Mouse (Mus musculus) embryonic facial prominence, embryonic 10.5 days (tissue): ENCODE results near the gene Trir. TPM values are rescaled to one million over a fixed set of nuclear protein-coding genes. Genes with fewer than 3 reads are reported as not detected.

ENCODE experiments used
- DNase-seq: peaks from one replicate; pipeline ENCODE4 v3.0.0-alpha.2; 2017; ENCODE audit warnings: low spot score
- H3K27ac ChIP-seq: fragments of 300-500 bp; sonication (generic); replicated peaks from 2 replicates; pipeline ENCODE4 v1.5.1; 2016; ENCODE audit warnings: mild to moderate bottlenecking
- H3K27me3 ChIP-seq: fragments of 300-500 bp; sonication (generic); replicated peaks from 2 replicates; pipeline ENCODE4 v1.6.1; 2016; ENCODE audit warnings: low read depth, mild to moderate bottlenecking; ENCODE audit not compliant: poor library complexity, severe bottlenecking
- H3K36me3 ChIP-seq: fragments of 300-500 bp; sonication (generic); replicated peaks from 2 replicates; pipeline ENCODE4 v1.6.1; 2016; ENCODE audit warnings: mild to moderate bottlenecking, moderate library complexity
- H3K4me1 ChIP-seq: fragments of 300-500 bp; sonication (generic); 2 replicates; pipeline ENCODE4 v1.6.1; 2016
- H3K4me3 ChIP-seq: fragments of 300-500 bp; sonication (generic); 2 replicates; pipeline ENCODE4 v1.5.1; 2016; ENCODE audit warnings: mild to moderate bottlenecking, moderate library complexity
- H3K9me3 ChIP-seq: fragments of 300-500 bp; sonication (generic); 2 replicates; pipeline ENCODE4 v1.6.1; 2016; ENCODE audit warnings: mild to moderate bottlenecking
- WGBS: fragments of 180-500 bp; shearing (Covaris S2); methylation state at CpG from one replicate; pipeline ENCODE4 v1.1.7; 2016; 5-methylcytosine and 5-hydroxymethylcytosine counted together
- microRNA-seq: library from miRNA; unstranded; fragments of <30 nt; microRNA quantifications from one replicate; pipeline ENCODE4, GENCODE M21; 2017
- polyA plus RNA-seq: library from polyadenylated mRNA; unstranded; fragments of >200 nt; fragmentation: Nextera tagmentation; extraction: Ambion mirVana; gene quantifications from 2 replicates; pipeline ENCODE4 v1.2.1, GENCODE M21; 2016

The Trir gene
- polyA plus RNA-seq, 1 experiment from 2014 or later: 157 TPM

DNA sequence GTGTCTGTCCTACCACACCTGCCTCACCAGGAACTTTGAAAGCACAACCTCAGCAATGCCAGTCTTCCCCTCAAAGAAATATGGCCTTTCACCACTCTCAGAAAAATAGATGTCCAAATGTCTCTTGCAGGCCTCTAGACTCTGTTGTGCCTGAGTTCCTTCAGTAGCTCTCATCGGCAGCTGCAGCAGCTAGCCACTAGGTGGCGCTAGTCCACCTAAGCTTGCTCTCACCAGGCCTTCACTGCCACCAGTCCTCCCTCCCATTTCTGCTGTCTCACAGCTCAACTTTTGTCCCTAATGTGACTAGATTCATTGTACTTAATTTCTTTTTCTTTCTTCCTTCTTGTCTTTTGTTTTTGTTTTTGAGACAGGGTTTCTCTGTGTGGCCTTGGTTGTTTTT, 50.4 kb downstream of the Trir start:
- Histone ChIP-seq H3K9me3 (no peaks in the 10 kb centered on the region), H3K27ac (no peak overlapping the region), H3K36me3 (peaks cover 64% of the 10 kb centered on the region), H3K27me3 (no peaks in the 10 kb centered on the region), H3K4me3 (no peak overlapping the region; the same call in 1 of the 2 replicates), H3K4me1 (peaks cover 35% of the 10 kb centered on the region)
- DNase-seq: peak; percentile 83
- 0% methylated on average over 2 of the region's 2 CpGs for WGBS

Small RNA genes lying within 50 kb of the gene (microRNA-seq; reads per million reads assigned to microRNA genes)
- 2.7 reads per million for gene Mir7070

Other genes starting within 250 kb of the Trir start
- gene Nfix, start 226.5 kb upstream of the Trir start, polyA plus RNA-seq: 0.29 and 0.77 TPM in 2 replicates
- gene Dand5, start 204.0 kb upstream of the Trir start, polyA plus RNA-seq: 2.8 and 3.0 TPM in 2 replicates
- gene Gadd45gip1, start 195.3 kb upstream of the Trir start, polyA plus RNA-seq: 45.2 and 47.3 TPM in 2 replicates
- gene Rad23a, start 186.2 kb upstream of the Trir start, polyA plus RNA-seq: 112 and 122 TPM in 2 replicates
- gene Calr, start 179.9 kb upstream of the Trir start, polyA plus RNA-seq: 758 and 801 TPM in 2 replicates
- gene Farsa, start 169.8 kb upstream of the Trir start, polyA plus RNA-seq: 133 and 138 TPM in 2 replicates
- gene Syce2, start 154.7 kb upstream of the Trir start, polyA plus RNA-seq: 77.8 and 83.7 TPM in 2 replicates
- 49.6 and 51.8 TPM in 2 replicates for gene Gcdh, start 132.9 kb upstream of the Trir start, polyA plus RNA-seq
- gene Klf1, start 124.9 kb upstream of the Trir start, polyA plus RNA-seq: 14.5 and 15.6 TPM in 2 replicates
- gene Dnase2a, start 118.3 kb upstream of the Trir start, polyA plus RNA-seq: 6.1 and 10.1 TPM in 2 replicates
- 2.3 and 3.4 TPM in 2 replicates for gene Mast1, start 89.5 kb upstream of the Trir start, polyA plus RNA-seq
- 0.36 and 0.91 TPM in 2 replicates for gene Rtbdn, start 79.8 kb upstream of the Trir start, polyA plus RNA-seq
- gene Gm49661, start 57.4 kb upstream of the Trir start, polyA plus RNA-seq: not detected in 2 replicates
- 1,193 and 1,272 TPM in 2 replicates for gene Prdx2, start 57.2 kb upstream of the Trir start, polyA plus RNA-seq
- 147 and 148 TPM in 2 replicates for gene Rnaseh2a, start 57.1 kb upstream of the Trir start, polyA plus RNA-seq
- gene Junb, start 48.1 kb upstream of the Trir start, polyA plus RNA-seq: 6.6 and 6.7 TPM in 2 replicates
- 19.5 and 20.0 TPM in 2 replicates for gene Hook2, start 36.2 kb upstream of the Trir start, polyA plus RNA-seq
- gene Best2, start 12.3 kb upstream of the Trir start, polyA plus RNA-seq: 0.08 TPM in 1 of 2 replicates, not detected in the other
- gene Asna1, start 1.5 kb upstream of the Trir start, polyA plus RNA-seq: 157 TPM in 2 replicates
- 31.2 and 31.5 TPM in 2 replicates for gene Tnpo2, start 10.1 kb downstream of the Trir start, polyA plus RNA-seq
- 21.4 and 25.1 TPM in 2 replicates for gene Fbxw9, start 33.2 kb downstream of the Trir start, polyA plus RNA-seq
- not detected in 2 replicates for gene Gm5741, start 41.2 kb downstream of the Trir start, polyA plus RNA-seq
- gene Dhps, start 44.9 kb downstream of the Trir start, polyA plus RNA-seq: 70.5 and 74.5 TPM in 2 replicates
- gene Wdr83os, start 53.9 kb downstream of the Trir start, polyA plus RNA-seq: 126 and 127 TPM in 2 replicates
- gene Wdr83, start 54.5 kb downstream of the Trir start, polyA plus RNA-seq: 64.3 and 65.8 TPM in 2 replicates
- gene Man2b1, start 56.4 kb downstream of the Trir start, polyA plus RNA-seq: 26.1 and 27.2 TPM in 2 replicates
- gene Zfp791, start 96.3 kb downstream of the Trir start, polyA plus RNA-seq: 1.6 and 1.9 TPM in 2 replicates
- gene Cks1brt, start 125.1 kb downstream of the Trir start, polyA plus RNA-seq: not detected in 2 replicates
- not detected in 2 replicates for gene Olfr371, start 199.2 kb downstream of the Trir start, polyA plus RNA-seq